Mouse (Mus musculus) heart, adult 2 months (tissue): ENCODE measurements around the gene Slc9a9.

ENCODE experiments used
- EP300 ChIP-seq: fragments of 200-500 bp; IDR thresholded peaks from 2 replicates; pipeline ENCODE4 v1.6.1; 2011; ENCODE audit warnings: low read depth, low read length, control low read depth; ENCODE audit not compliant: insufficient read depth
- POLR2A ChIP-seq: fragments of 200-500 bp; IDR thresholded peaks from 2 replicates; pipeline ENCODE4 v1.6.1; 2011; ENCODE audit warnings: mild to moderate bottlenecking, low read depth, low read length, control low read depth; ENCODE audit not compliant: insufficient read depth

- TF ChIP-seq EP300 (no peak), POLR2A (no peak)
Observed at GRCm38 (mm10) chr9:94895882-94896281, 226.2 kb downstream of the Slc9a9 start.
